Comparison of ENCODE assay signal across 8 mouse cellular contexts in genomic region chr15:98632921-98633320, GRCm38 (mm10). TPM values are rescaled to one million over a fixed set of nuclear protein-coding genes. Genes with fewer than 3 reads are reported as not detected.
A peak's percentile ranks its signal among the peaks of the same experiment; 100 is the strongest.
DNase-seq lines count a peak whose midpoint lies in the region; ATAC-seq and TF ChIP-seq lines count a peak whose summit lies in the region.

No protein-coding gene starts in this region.

- peak overlapping the region; percentile 94 for H3K4me2 ChIP-seq in liver, embryonic 12.5 days
- peak overlapping the region; percentile 99 for H3K4me2 ChIP-seq in limb, embryonic 14.5 days (replicated peaks; ENCODE audit: low read depth, low read length, severe bottlenecking)
- peak overlapping the region; percentile 95 for H3K4me2 ChIP-seq in stomach, embryonic 16.5 days (ENCODE audit: low read depth, low read length)

- peak overlapping the region; percentile 26; the same call in 1 of the 2 replicates for H3K4me3 ChIP-seq in liver, embryonic 12.5 days
- peak overlapping the region; percentile 50 for H3K4me3 ChIP-seq in embryonic fibroblast, embryonic 13.5 days (ENCODE audit: insufficient read depth, low read length)
- H3K4me3 ChIP-seq in limb, embryonic 14.5 days (replicated peaks; ENCODE audit: low read length): peak overlapping the region; percentile 84
- H3K4me3 ChIP-seq in stomach, embryonic 16.5 days (replicated peaks; ENCODE audit: low read length): peak overlapping the region; percentile 75

- H3K27ac ChIP-seq in liver, embryonic 12.5 days: no peak overlapping the region
- no peak overlapping the region for H3K27ac ChIP-seq in embryonic fibroblast, embryonic 13.5 days (ENCODE audit: insufficient read depth, low read length)
- no peak overlapping the region for H3K27ac ChIP-seq in limb, embryonic 14.5 days (replicated peaks; ENCODE audit: low read depth, low read length)
- no peak overlapping the region; the same call in 1 of the 2 replicates for H3K27ac ChIP-seq in stomach, embryonic 16.5 days (ENCODE audit: low read length)

- 1% methylated on average over 4 of the region's 4 CpGs for WGBS in liver, embryonic 12.5 days (ENCODE audit: insufficient replicate concordance)
- 8% methylated on average over 4 of the region's 4 CpGs for WGBS in limb, embryonic 14.5 days
- WGBS in stomach, embryonic 16.5 days: 7% methylated on average over 4 of the region's 4 CpGs

- TF ChIP-seq POLR2A in embryonic fibroblast, embryonic 13.5 days (IDR thresholded peaks at IDR 0.05; ENCODE audit: low read depth, low read length): no peak
- no peak for TF ChIP-seq POLR2A in limb, embryonic 14.5 days (IDR thresholded peaks at IDR 0.05; ENCODE audit: borderline replicate concordance, extremely low read depth, insufficient read depth, insufficient read length)

- peaks cover 100% of the 10 kb centered on the region for H3K27me3 ChIP-seq in liver, embryonic 12.5 days (replicated peaks)
- peaks cover 4% of the 10 kb centered on the region for H3K27me3 ChIP-seq in limb, embryonic 14.5 days (ENCODE audit: control insufficient read depth, insufficient read depth, low read length)
- peaks cover 16% of the 10 kb centered on the region for H3K27me3 ChIP-seq in stomach, embryonic 16.5 days (ENCODE audit: control insufficient read depth, insufficient read depth, low read length)

- no peak overlapping the region for H3K9ac ChIP-seq in liver, embryonic 12.5 days
- peak overlapping the region; percentile 6; the same call in 1 of the 2 replicates for H3K9ac ChIP-seq in limb, embryonic 14.5 days (ENCODE audit: low read depth, low read length, severe bottlenecking)
- H3K9ac ChIP-seq in stomach, embryonic 16.5 days (ENCODE audit: low read length): peak overlapping the region; percentile 74

- DNase-seq in liver: no peak
- DNase-seq in limb, embryonic 14.5 days (ENCODE audit: low spot score): no peak
- no peak for DNase-seq in spleen, adult 12 weeks (ENCODE audit: low spot score)
- no peak for DNase-seq in frontal cortex, adult 2 months (ENCODE audit: extremely low spot score in 1 of 2, low spot score in 1 of 2)
- DNase-seq in testis, postnatal 14 days (ENCODE audit: low spot score): no peak

- no peaks in the 10 kb centered on the region for H3K36me3 ChIP-seq in liver, embryonic 12.5 days
- H3K36me3 ChIP-seq in limb, embryonic 14.5 days (ENCODE audit: control insufficient read depth, insufficient read depth, low read length): 0 out of 2 replicates have a peak, but pooled peaks cover 2% of the 10 kb centered on the region
- no peaks in the 10 kb centered on the region for H3K36me3 ChIP-seq in stomach, embryonic 16.5 days (ENCODE audit: control insufficient read depth, insufficient read depth, low read length)

- no peaks in the 10 kb centered on the region for H3K9me3 ChIP-seq in liver, embryonic 12.5 days (replicated peaks)
- H3K9me3 ChIP-seq in limb, embryonic 14.5 days (ENCODE audit: control insufficient read depth, low read length): no peaks in the 10 kb centered on the region
- H3K9me3 ChIP-seq in stomach, embryonic 16.5 days (replicated peaks; ENCODE audit: control insufficient read depth, low read length): no peaks in the 10 kb centered on the region

- ATAC-seq in liver, embryonic 12.5 days: no peak
- no peak for ATAC-seq in limb, embryonic 14.5 days (ENCODE audit: low FRiP score, low read depth)
- ATAC-seq in stomach, embryonic 16.5 days (ENCODE audit: insufficient read depth, low FRiP score): no peak

- no peak for TF ChIP-seq CTCF in embryonic fibroblast, embryonic 13.5 days (IDR thresholded peaks at IDR 0.05; ENCODE audit: borderline replicate concordance, insufficient read depth, low read length)

- peaks cover 55% of the 10 kb centered on the region for H3K4me1 ChIP-seq in liver, embryonic 12.5 days
- H3K4me1 ChIP-seq in embryonic fibroblast, embryonic 13.5 days (ENCODE audit: control insufficient read depth, insufficient read depth, low read length): no peaks in the 10 kb centered on the region; the same call in 1 of the 2 replicates
- H3K4me1 ChIP-seq in limb, embryonic 14.5 days (ENCODE audit: control insufficient read depth, insufficient read depth, low read length): peaks cover 41% of the 10 kb centered on the region
- H3K4me1 ChIP-seq in stomach, embryonic 16.5 days (ENCODE audit: control insufficient read depth, insufficient read depth, low read length): peaks cover 53% of the 10 kb centered on the region

RNA-seq across cellular contexts. Expression of gene Cacnb3, which starts 2.3 kb away (rescaled TPM):
- 3.8 and 4.9 TPM in 2 replicates for polyA plus RNA-seq in liver, embryonic 12.5 days (2016; fragmentation: Nextera tagmentation; extraction: Ambion mirVana)
- 40.5 and 44.2 TPM in 2 replicates for polyA plus RNA-seq in embryonic fibroblast, embryonic 13.5 days (2011; ENCODE audit: insufficient read length, low read depth, missing spikeins)
- 75.2 and 105 TPM in 2 replicates for polyA plus RNA-seq in limb, embryonic 14.5 days (2012; rRNA removed)
- 33.9 and 40.8 TPM in 2 replicates for polyA plus RNA-seq in limb, embryonic 14.5 days (2014; fragmentation: Nextera tagmentation; extraction: Ambion mirVana)
- 27.3 and 28.2 TPM in 2 replicates for polyA plus RNA-seq in stomach, embryonic 16.5 days (2015; fragmentation: Nextera tagmentation; extraction: Ambion mirVana)
- 377 and 417 TPM in 2 replicates for polyA plus RNA-seq in frontal cortex, adult 2 months (2012; rRNA removed)

RNA-seq across cellular contexts. Expression of gene Adcy6, which starts 23.0 kb away (rescaled TPM):
- 9.7 and 10.2 TPM in 2 replicates for polyA plus RNA-seq in liver, embryonic 12.5 days (2016; fragmentation: Nextera tagmentation; extraction: Ambion mirVana)
- polyA plus RNA-seq in embryonic fibroblast, embryonic 13.5 days (2011; ENCODE audit: insufficient read length, low read depth, missing spikeins): 49.8 and 56.5 TPM in 2 replicates
- polyA plus RNA-seq in limb, embryonic 14.5 days (2012; rRNA removed): 74.0 and 82.0 TPM in 2 replicates
- polyA plus RNA-seq in limb, embryonic 14.5 days (2014; fragmentation: Nextera tagmentation; extraction: Ambion mirVana): 14.3 and 16.2 TPM in 2 replicates
- polyA plus RNA-seq in stomach, embryonic 16.5 days (2015; fragmentation: Nextera tagmentation; extraction: Ambion mirVana): 15.2 and 17.8 TPM in 2 replicates
- 40.3 and 45.6 TPM in 2 replicates for polyA plus RNA-seq in frontal cortex, adult 2 months (2012; rRNA removed)

RNA-seq across cellular contexts. Expression of gene Ddx23, which starts 29.8 kb away (rescaled TPM):
- polyA plus RNA-seq in liver, embryonic 12.5 days (2016; fragmentation: Nextera tagmentation; extraction: Ambion mirVana): 15.9 and 16.2 TPM in 2 replicates
- polyA plus RNA-seq in embryonic fibroblast, embryonic 13.5 days (2011; ENCODE audit: insufficient read length, low read depth, missing spikeins): 58.8 and 62.4 TPM in 2 replicates
- 47.0 and 54.0 TPM in 2 replicates for polyA plus RNA-seq in limb, embryonic 14.5 days (2012; rRNA removed)
- polyA plus RNA-seq in limb, embryonic 14.5 days (2014; fragmentation: Nextera tagmentation; extraction: Ambion mirVana): 22.6 and 26.5 TPM in 2 replicates
- 17.0 and 18.6 TPM in 2 replicates for polyA plus RNA-seq in stomach, embryonic 16.5 days (2015; fragmentation: Nextera tagmentation; extraction: Ambion mirVana)
- 56.2 and 63.3 TPM in 2 replicates for polyA plus RNA-seq in frontal cortex, adult 2 months (2012; rRNA removed)

RNA-seq across cellular contexts. Expression of gene Rnd1, which starts 44.3 kb away (rescaled TPM):
- polyA plus RNA-seq in liver, embryonic 12.5 days (2016; fragmentation: Nextera tagmentation; extraction: Ambion mirVana): 0.30 and 0.50 TPM in 2 replicates
- polyA plus RNA-seq in embryonic fibroblast, embryonic 13.5 days (2011; ENCODE audit: insufficient read length, low read depth, missing spikeins): 9.6 and 14.3 TPM in 2 replicates
- 1.1 and 1.5 TPM in 2 replicates for polyA plus RNA-seq in limb, embryonic 14.5 days (2012; rRNA removed)
- polyA plus RNA-seq in limb, embryonic 14.5 days (2014; fragmentation: Nextera tagmentation; extraction: Ambion mirVana): 0.35 and 0.45 TPM in 2 replicates
- polyA plus RNA-seq in stomach, embryonic 16.5 days (2015; fragmentation: Nextera tagmentation; extraction: Ambion mirVana): 0.91 and 0.99 TPM in 2 replicates
- 25.4 and 25.5 TPM in 2 replicates for polyA plus RNA-seq in frontal cortex, adult 2 months (2012; rRNA removed)

Comparison
In these comparisons a context has a peak if more than half of its experiments do, and no peak if none do; other contexts are left out.
1. H3K4me3 ChIP-seq: peak in every context shown above with its lines; median percentile 84 in limb, embryonic 14.5 days; 75 in stomach, embryonic 16.5 days; 50 in embryonic fibroblast, embryonic 13.5 days; 26 in liver, embryonic 12.5 days.